Mouse (Mus musculus) limb, embryonic 11.5 days (tissue): ENCODE results near the gene Golm1. TPM values are rescaled to one million over a fixed set of nuclear protein-coding genes. Genes with fewer than 3 reads are reported as not detected.
A peak's percentile ranks its signal among the peaks of the same experiment; 100 is the strongest.
"Not testable (repeated sequence)": the region's sequence is repeated elsewhere in the genome, so short reads cannot be mapped to it uniquely, and the experiment has no call there.

Source experiments
- ATAC-seq: fragments of 200-750 bp; cut with Nextera tagmentation; 2 replicates; pipeline ENCODE4 v1.8.0; 2017; ENCODE audit warnings: low read depth; ENCODE audit not compliant: insufficient number of reproducible peaks, low FRiP score, low TSS enrichment
- DNase-seq: peaks from one replicate; pipeline ENCODE4 v3.0.0-alpha.2; 2015; ENCODE audit warnings: low spot score
- H3K27ac ChIP-seq: fragments of 300-500 bp; sonication (generic); replicated peaks from 2 replicates; pipeline ENCODE4 v1.5.1; 2014; ENCODE audit warnings: low read depth, mild to moderate bottlenecking, low read length
- H3K27me3 ChIP-seq: fragments of 300-500 bp; sonication (generic); 2 replicates; pipeline ENCODE4 v1.6.1; 2014; ENCODE audit warnings: mild to moderate bottlenecking, low read length, mixed read lengths; ENCODE audit not compliant: control insufficient read depth, insufficient read depth
- H3K36me3 ChIP-seq: fragments of 300-500 bp; sonication (generic); 2 replicates; pipeline ENCODE4 v1.6.1; 2014; ENCODE audit warnings: mild to moderate bottlenecking, low read length, moderate library complexity, mixed read lengths; ENCODE audit not compliant: control insufficient read depth, insufficient read depth
- H3K4me1 ChIP-seq: fragments of 300-500 bp; sonication (generic); 2 replicates; pipeline ENCODE4 v1.6.1; 2014; ENCODE audit warnings: low read length, mixed read lengths; ENCODE audit not compliant: control insufficient read depth, insufficient read depth
- H3K4me2 ChIP-seq: fragments of 300-500 bp; sonication (generic); 2 replicates; pipeline ENCODE4 v1.6.1; 2014; ENCODE audit warnings: low read depth, mild to moderate bottlenecking, moderate library complexity; ENCODE audit not compliant: severe bottlenecking
- H3K4me3 ChIP-seq: fragments of 300-500 bp; sonication (generic); 2 replicates; pipeline ENCODE4 v1.5.1; 2014; ENCODE audit warnings: low read depth, low read length
- H3K9ac ChIP-seq: fragments of 300-500 bp; sonication (generic); 2 replicates; pipeline ENCODE4 v1.6.1; 2014; ENCODE audit warnings: mild to moderate bottlenecking, low read length
- H3K9me3 ChIP-seq: fragments of 300-500 bp; sonication (generic); 2 replicates; pipeline ENCODE4 v1.6.1; 2016; ENCODE audit warnings: low read length; ENCODE audit not compliant: control insufficient read depth
- WGBS: fragments of 180-500 bp; shearing (Covaris S2); extraction: QIAGEN DNeasy Blood & Tissue Kit; methylation state at CpG from one replicate; pipeline ENCODE4 v1.1.7; 2014; 5-methylcytosine and 5-hydroxymethylcytosine counted together
- polyA plus RNA-seq: library from polyadenylated mRNA; unstranded; fragments of >200 nt; fragmentation: Nextera tagmentation; extraction: Ambion mirVana; gene quantifications from 2 replicates; pipeline ENCODE4 v1.2.1, GENCODE M21; 2014

Golm1 gene
- 67.2 and 71.1 TPM in 2 replicates for polyA plus RNA-seq

DNA sequence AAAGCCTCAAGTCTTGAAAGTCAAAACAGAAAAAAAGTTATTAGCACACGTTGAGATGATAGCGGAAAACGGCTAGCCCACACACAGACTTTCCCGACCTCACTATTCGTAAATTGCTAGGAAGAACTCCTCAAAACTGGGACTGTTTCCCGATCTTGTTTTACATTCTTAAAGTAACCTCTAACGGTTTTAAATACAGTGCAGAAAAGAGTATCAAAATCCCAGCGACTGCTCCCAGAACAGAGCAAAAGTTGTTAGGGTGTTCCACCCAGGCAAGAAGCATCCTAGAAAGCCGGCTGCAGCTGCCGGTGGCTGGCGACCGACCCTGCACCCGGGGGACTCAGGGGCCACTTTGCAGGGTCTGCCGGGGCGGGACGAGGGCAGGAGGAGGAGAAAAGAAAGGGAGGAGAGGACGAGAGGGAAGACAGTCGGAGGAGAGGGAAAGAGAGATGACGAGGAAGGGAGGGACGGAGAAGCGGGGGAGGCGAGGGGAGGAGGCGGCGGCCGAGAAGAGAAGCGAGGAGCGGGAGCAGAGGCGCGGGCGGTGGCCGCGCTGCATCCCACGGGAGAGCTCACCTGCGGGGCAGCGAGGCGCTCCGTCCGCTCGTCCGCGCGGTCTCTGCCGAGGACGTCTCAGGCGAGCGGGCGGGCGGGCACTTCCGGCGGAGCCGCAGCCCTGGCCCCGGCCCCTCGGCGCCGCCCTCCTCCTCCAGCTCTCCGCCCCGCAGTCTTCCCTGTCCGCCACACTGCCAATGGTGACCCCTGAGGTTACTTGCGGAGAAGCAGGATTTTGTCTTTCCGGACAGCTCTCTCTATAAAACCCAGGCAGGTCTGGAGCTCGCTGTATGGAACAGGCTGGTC is at the start of gene Golm1:
Gene Golm1, minus strand, starts transcription at position 661 of the 861 bp plus-strand sequence.
- H3K36me3 ChIP-seq = peaks cover 2% of the 10 kb centered on the region; the same call in 1 of the 2 replicates
- no peaks in the 10 kb centered on the region for H3K9me3 ChIP-seq
- peak within 1 kb of the TSS; percentile 75 for H3K4me3 ChIP-seq
- under 1% methylated on average over 47 of the region's 61 CpGs for WGBS
- DNase-seq (peak; percentile 79), ATAC-seq (peak; percentile 85)
- peaks cover 6% of the 10 kb centered on the region for H3K4me1 ChIP-seq
- H3K27me3 ChIP-seq = no peaks in the 10 kb centered on the region
- peak within 1 kb of the TSS; percentile 80 for H3K4me2 ChIP-seq
- H3K27ac ChIP-seq = peak within 1 kb of the TSS; percentile 65
- peak within 1 kb of the TSS; percentile 82 for H3K9ac ChIP-seq

DNA sequence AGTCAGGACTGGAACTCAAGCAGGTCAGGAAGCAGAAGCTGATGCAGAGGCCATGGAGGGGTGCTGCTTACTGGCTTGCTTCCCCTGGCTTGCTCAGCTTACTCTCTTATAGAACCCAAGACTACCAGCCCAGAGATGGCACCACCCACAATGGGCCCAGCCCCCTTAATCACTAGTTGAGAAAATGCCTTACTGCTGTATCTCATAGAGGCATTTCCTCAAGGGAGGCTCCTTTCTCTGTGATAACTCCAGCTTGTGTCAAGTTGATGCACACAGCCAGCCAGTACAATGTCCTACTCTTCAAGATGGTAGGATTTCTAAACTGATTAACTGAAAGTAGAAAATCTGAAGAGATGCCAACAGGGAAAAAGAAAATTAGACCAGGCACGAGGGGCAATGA is 46.5 kb upstream of the Golm1 start:
- H3K4me3 ChIP-seq, H3K36me3 ChIP-seq, H3K4me2 ChIP-seq, H3K27ac ChIP-seq, H3K27me3 ChIP-seq, H3K4me1 ChIP-seq, H3K9me3 ChIP-seq, H3K9ac ChIP-seq, DNase-seq, ATAC-seq: not testable (repeated sequence)
- 86% methylated on average over 1 of the region's 1 CpGs for WGBS

GRCm38 (mm10) chr13:59719475-59719874 is 43.9 kb upstream of the Golm1 start:
- H3K9me3 ChIP-seq = no peaks in the 10 kb centered on the region
- no peak overlapping the region for H3K27ac ChIP-seq
- DNase-seq = no peak
- no peak for ATAC-seq
- no peak overlapping the region for H3K4me2 ChIP-seq
- WGBS = 90% methylated on average over 1 of the region's 1 CpGs
- no peak overlapping the region for H3K9ac ChIP-seq
- 0 out of 2 replicates have a peak, but pooled peaks cover 2% of the 10 kb centered on the region for H3K4me1 ChIP-seq
- H3K27me3 ChIP-seq = no peaks in the 10 kb centered on the region
- no peaks in the 10 kb centered on the region for H3K36me3 ChIP-seq
- H3K4me3 ChIP-seq = no peak overlapping the region

GRCm38 (mm10) chr13:59718857-59719440 is 43.3 kb upstream of the Golm1 start:
- DNase-seq, H3K9ac ChIP-seq, H3K36me3 ChIP-seq, H3K4me2 ChIP-seq, H3K9me3 ChIP-seq, H3K4me1 ChIP-seq, H3K27ac ChIP-seq, H3K27me3 ChIP-seq, H3K4me3 ChIP-seq, ATAC-seq: not testable (repeated sequence)
- 44% methylated on average over 6 of the region's 6 CpGs for WGBS

GRCm38 (mm10) chr13:59713710-59714109 is 38.1 kb upstream of the Golm1 start:
- Histone ChIP-seq H3K36me3 (no peaks in the 10 kb centered on the region), H3K27ac (no peak overlapping the region), H3K9ac (no peak overlapping the region), H3K4me3 (no peak overlapping the region), H3K27me3 (no peaks in the 10 kb centered on the region), H3K4me2 (no peak overlapping the region), H3K4me1 (no peaks in the 10 kb centered on the region), H3K9me3 (no peaks in the 10 kb centered on the region)
- 42% methylated on average over 3 of the region's 3 CpGs for WGBS
- DNase-seq (no peak), ATAC-seq (no peak)

- WGBS = 78% methylated on average over 3 of the region's 3 CpGs
- not testable (repeated sequence) for ATAC-seq
Observed at GRCm38 (mm10) chr13:59711984-59712383, 36.4 kb upstream of the Golm1 start, which contains the start of gene Spata31d1b. Gene Spata31d1b (plus strand): TSS chr13:59712284.

GRCm38 (mm10) chr13:59710230-59710629 is 34.6 kb upstream of the Golm1 start, which contains the start of gene Spata31d1a:
Gene Spata31d1a (minus strand): TSS chr13:59710330.
- Histone ChIP-seq H3K9me3 (no peaks in the 10 kb centered on the region), H3K36me3 (no peaks in the 10 kb centered on the region), H3K27me3 (no peaks in the 10 kb centered on the region), H3K4me2 (no peak within 1 kb of the TSS), H3K9ac (no peak within 1 kb of the TSS), H3K27ac (no peak within 1 kb of the TSS), H3K4me1 (no peaks in the 10 kb centered on the region), H3K4me3 (no peak within 1 kb of the TSS)
- ATAC-seq (no peak), DNase-seq (no peak)
- 86% methylated on average over 15 of the region's 15 CpGs for WGBS

More at GRCm38 (mm10) chr13:59711984-59712383, 36.4 kb upstream of the Golm1 start, which contains the start of gene Spata31d1b:
- H3K4me1 ChIP-seq, H3K36me3 ChIP-seq, H3K27me3 ChIP-seq, H3K27ac ChIP-seq, DNase-seq, H3K9ac ChIP-seq, H3K4me2 ChIP-seq, H3K4me3 ChIP-seq, H3K9me3 ChIP-seq: not testable (repeated sequence)

DNA sequence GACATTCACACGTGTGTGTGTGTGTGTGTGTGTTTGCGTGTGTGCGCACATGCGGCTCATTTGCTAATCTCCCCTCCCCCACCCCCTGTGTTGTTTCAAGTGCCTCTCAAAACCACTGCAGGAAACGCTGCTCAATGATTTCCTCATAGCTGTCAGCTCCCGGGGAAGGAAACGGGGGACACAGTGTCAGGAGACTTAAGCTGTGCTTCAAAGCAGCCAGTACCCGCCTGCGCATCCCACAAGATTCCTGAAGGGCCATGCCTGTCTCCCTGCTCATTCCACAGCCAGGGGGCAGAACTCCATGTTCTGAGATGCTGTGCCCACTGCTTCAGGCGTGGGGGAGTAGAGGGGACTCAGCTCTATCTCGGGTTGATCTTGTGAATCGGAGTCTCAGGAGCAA is 29.0 kb upstream of the Golm1 start:
- Histone ChIP-seq H3K9me3 (no peaks in the 10 kb centered on the region), H3K27me3 (no peaks in the 10 kb centered on the region), H3K4me3 (no peak overlapping the region), H3K27ac (no peak overlapping the region), H3K9ac (no peak overlapping the region), H3K4me2 (no peak overlapping the region), H3K36me3 (no peaks in the 10 kb centered on the region), H3K4me1 (no peaks in the 10 kb centered on the region)
- DNase-seq = no peak
- whole genome bisulfite sequencing = 66% methylated on average over 12 of the region's 12 CpGs
- ATAC-seq = no peak
